Comparison of ENCODE assay signal across 11 mouse cellular contexts in the genomic region with DNA sequence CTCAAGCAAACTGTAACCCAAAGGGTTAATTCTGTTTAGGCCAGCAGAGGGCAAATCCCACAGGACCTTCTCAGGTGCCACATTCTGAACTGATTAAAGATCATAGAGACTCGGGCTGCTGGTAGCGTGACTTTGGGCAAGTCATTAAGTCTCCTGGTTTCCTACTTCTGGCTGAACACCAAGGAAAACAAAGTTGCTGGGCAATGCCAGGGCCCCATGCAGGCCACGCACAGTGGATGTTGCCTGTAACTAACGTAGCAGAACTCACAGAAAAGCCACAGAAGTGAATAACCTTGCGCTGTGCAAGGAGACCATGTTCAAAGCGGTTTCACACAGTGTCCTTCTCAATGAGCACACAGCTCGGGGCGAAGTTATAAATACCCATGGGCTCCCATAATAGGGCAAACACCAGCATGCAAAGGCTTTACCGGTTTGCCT.
DNase-seq lines count a peak whose midpoint lies in the region; ATAC-seq lines count a peak whose summit lies in the region.
"Had no signal": no experiment of that assay in that cellular context is flagged by ENCODE, and none has a peak within 500 bp of the region (broad histone marks: within the 10 kb centered on the region; RNA-seq: fewer than 3 reads in every experiment).

No protein-coding gene starts in this region.

- ATAC-seq in kidney, embryonic 16.5 days (ENCODE audit: low FRiP score, low TSS enrichment) = 0 out of 2 replicates have a peak, but pooled peaks have one; percentile 11
- no peak for ATAC-seq in granulocyte monocyte progenitor cell, adult 5-6 weeks (replicated peaks; ENCODE audit: poor library complexity, severe bottlenecking)
- ATAC-seq: inflammation-experienced regulatory T-cells, adult 6 months had no signal

- H3K9me3 ChIP-seq in kidney, embryonic 16.5 days (ENCODE audit: low read length) = no peaks in the 10 kb centered on the region
- H3K9me3 ChIP-seq: forebrain, embryonic 10.5 days had no signal

- 48% methylated on average over 9 of the region's 9 CpGs for WGBS in kidney, embryonic 16.5 days

- no peak overlapping the region for H3K27ac ChIP-seq in kidney, embryonic 16.5 days (ENCODE audit: low read length)
- H3K27ac ChIP-seq: forebrain, embryonic 10.5 days had no signal

- H3K36me3 ChIP-seq in kidney, embryonic 16.5 days (ENCODE audit: insufficient read depth, low read length) = no peaks in the 10 kb centered on the region
- H3K36me3 ChIP-seq: forebrain, embryonic 10.5 days had no signal

- H3K9ac ChIP-seq in kidney, embryonic 16.5 days (replicated peaks; ENCODE audit: low read length) = no peak overlapping the region

- no peak overlapping the region for H3K4me3 ChIP-seq in kidney, embryonic 16.5 days (ENCODE audit: low read length)
- H3K4me3 ChIP-seq: forebrain, embryonic 10.5 days had no signal

- no peaks in the 10 kb centered on the region for H3K27me3 ChIP-seq in kidney, embryonic 16.5 days (ENCODE audit: insufficient read depth, low read length)

- H3K4me2 ChIP-seq in kidney, embryonic 16.5 days (replicated peaks; ENCODE audit: low read depth, low read length) = no peak overlapping the region

- peak; percentile 41 for DNase-seq in adrenal gland, adult 2 months
- DNase-seq in adrenal gland, adult 18-20 months (ENCODE audit: low spot score in 2 of 2) = no peak
- DNase-seq in 3134 (ENCODE audit: extremely low read depth, insufficient read length, low spot score) = peak; percentile 58
- DNase-seq in forelimb bud, embryonic 11.5 days (ENCODE audit: low read depth, low spot score) = peak; percentile 70
- no peak for DNase-seq in right cerebral cortex, postnatal 4 days
- DNase-seq in c-Kit-positive CD71-positive TER-119-positive erythroid progenitor cells, embryonic 14.5 days (ENCODE audit: low spot score) = no peak
- DNase-seq: lung, postnatal 14 days had no signal

- H3K4me1 ChIP-seq in kidney, embryonic 16.5 days (ENCODE audit: insufficient read depth, low read length) = peaks cover 18% of the 10 kb centered on the region

Comparison
In these comparisons a context has a peak if more than half of its experiments do, and no peak if none do; other contexts are left out.
1. DNase-seq: peak in adrenal gland, adult 2 months (single experiment), 3134 (single experiment) and forelimb bud, embryonic 11.5 days (single experiment); none in adrenal gland, adult 18-20 months (0 of 2), right cerebral cortex, postnatal 4 days (single experiment) and c-Kit-positive CD71-positive TER-119-positive erythroid progenitor cells, embryonic 14.5 days (single experiment).